8 mouse cellular contexts compared by ENCODE assay signal in the genomic region with DNA sequence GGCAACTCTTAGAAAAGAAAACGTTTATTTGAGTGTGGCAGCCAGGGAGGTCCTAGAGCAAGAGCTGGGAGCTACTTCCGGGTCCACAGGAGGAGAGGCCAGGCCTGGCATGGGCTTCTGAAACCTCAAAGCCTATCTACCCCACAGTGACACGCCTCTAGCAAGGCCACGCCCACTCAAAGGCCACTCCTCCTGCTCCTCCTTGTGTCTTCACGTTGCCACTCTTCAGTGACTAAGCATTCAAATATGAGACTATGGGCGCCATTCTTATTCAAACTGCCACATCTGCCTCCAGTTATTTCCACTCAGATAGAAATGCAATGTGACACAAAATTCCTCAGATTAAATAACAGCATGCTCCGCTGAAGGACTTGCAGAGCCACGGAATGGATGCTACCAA. TPM values are rescaled to one million over a fixed set of nuclear protein-coding genes. Genes with fewer than 3 reads are reported as not detected.
DNase-seq lines count a peak whose midpoint lies in the region; ATAC-seq lines count a peak whose summit lies in the region.

No protein-coding gene starts in this region.

- H3K4me3 ChIP-seq in liver, embryonic 13.5 days (replicated peaks): peak overlapping the region; percentile 65
- H3K4me3 ChIP-seq in neural tube, embryonic 12.5 days: no peak overlapping the region

- H3K27ac ChIP-seq in liver, embryonic 13.5 days: peak overlapping the region; percentile 99
- H3K27ac ChIP-seq in neural tube, embryonic 12.5 days: no peak overlapping the region

- H3K36me3 ChIP-seq in liver, embryonic 13.5 days: peaks cover 22% of the 10 kb centered on the region
- H3K36me3 ChIP-seq in neural tube, embryonic 12.5 days: peaks cover 22% of the 10 kb centered on the region

- ATAC-seq in liver, embryonic 13.5 days (ENCODE audit: low read depth): peak; percentile 90
- ATAC-seq in neural tube, embryonic 12.5 days (ENCODE audit: low FRiP score, low read depth): peak; percentile 63; the same call in 1 of the 2 replicates

- peak overlapping the region; percentile 78 for H3K9ac ChIP-seq in liver, embryonic 13.5 days
- no peak overlapping the region for H3K9ac ChIP-seq in neural tube, embryonic 12.5 days

- WGBS in liver, embryonic 13.5 days (ENCODE audit: insufficient replicate concordance): 7% methylated on average over 8 of the region's 8 CpGs
- WGBS in neural tube, embryonic 12.5 days: 17% methylated on average over 8 of the region's 8 CpGs

- no peaks in the 10 kb centered on the region for H3K27me3 ChIP-seq in liver, embryonic 13.5 days
- no peaks in the 10 kb centered on the region for H3K27me3 ChIP-seq in neural tube, embryonic 12.5 days (replicated peaks)

- peak; percentile 21 for DNase-seq in kidney, adult 11 months
- no peak for DNase-seq in kidney, adult 18-20 months
- DNase-seq in c-Kit-positive CD71-positive TER-119-negative erythroid progenitor cells, embryonic 14.5 days (ENCODE audit: low read depth): peak; percentile 90
- DNase-seq in heart, postnatal 4 days: peak; percentile 63
- peak; percentile 95 for DNase-seq in liver, embryonic 13.5 days
- DNase-seq in cerebellum, adult 11 months: no peak
- DNase-seq in cerebellum, postnatal 25 days: no peak

- no peaks in the 10 kb centered on the region for H3K9me3 ChIP-seq in liver, embryonic 13.5 days (replicated peaks)
- no peaks in the 10 kb centered on the region for H3K9me3 ChIP-seq in neural tube, embryonic 12.5 days

- H3K4me1 ChIP-seq in liver, embryonic 13.5 days (replicated peaks): peaks cover 67% of the 10 kb centered on the region
- peaks cover 4% of the 10 kb centered on the region; the same call in 1 of the 2 replicates for H3K4me1 ChIP-seq in neural tube, embryonic 12.5 days

- H3K4me2 ChIP-seq in liver, embryonic 13.5 days: peak overlapping the region; percentile 80
- H3K4me2 ChIP-seq in neural tube, embryonic 12.5 days (replicated peaks): no peak overlapping the region

RNA-seq across cellular contexts. Expression of gene Uso1, which starts 9.2 kb away (rescaled TPM):
- total RNA-seq in heart, postnatal 4 days (2021): 10 to 100 TPM; 46.4 to 47.3 TPM
- 23.9 and 28.3 TPM in 2 replicates for polyA plus RNA-seq in liver, embryonic 13.5 days (2015; fragmentation: Nextera tagmentation; extraction: Ambion mirVana)
- 52.3 and 53.1 TPM in 2 replicates for polyA plus RNA-seq in neural tube, embryonic 12.5 days (2016; fragmentation: Nextera tagmentation; extraction: Ambion mirVana)

RNA-seq across cellular contexts. Expression of gene G3bp2, which starts 45.1 kb away (rescaled TPM):
- total RNA-seq in heart, postnatal 4 days (2021): 10 to 100 TPM; 81.1 to 82.9 TPM
- 79.7 and 93.4 TPM in 2 replicates for polyA plus RNA-seq in liver, embryonic 13.5 days (2015; fragmentation: Nextera tagmentation; extraction: Ambion mirVana)
- polyA plus RNA-seq in neural tube, embryonic 12.5 days (2016; fragmentation: Nextera tagmentation; extraction: Ambion mirVana): 327 and 357 TPM in 2 replicates

Comparison
In these comparisons a context has a peak if more than half of its experiments do, and no peak if none do; other contexts are left out.
1. DNase-seq: peak in kidney, adult 11 months (single experiment), c-Kit-positive CD71-positive TER-119-negative erythroid progenitor cells, embryonic 14.5 days (single experiment), heart, postnatal 4 days (single experiment) and liver, embryonic 13.5 days (single experiment); none in kidney, adult 18-20 months (single experiment), cerebellum, adult 11 months (single experiment) and cerebellum, postnatal 25 days (0 of 2).